Mouse (Mus musculus) thymus, adult 2 months (tissue): ENCODE measurements around the gene Atp2a2.

Experiments used
- CTCF ChIP-seq: fragments of 200-500 bp; IDR thresholded peaks from 2 replicates; pipeline ENCODE4 v1.5.1; 2012; ENCODE audit warnings: mild to moderate bottlenecking, control low read depth, low read length, moderate library complexity, borderline replicate concordance; ENCODE audit not compliant: control insufficient read depth, poor library complexity, insufficient read depth; ENCODE audit errors: extremely low read depth
- POLR2A ChIP-seq: fragments of 200-500 bp; IDR thresholded peaks from 2 replicates; pipeline ENCODE4 v1.6.1; 2012; ENCODE audit warnings: mild to moderate bottlenecking, low read length, control low read depth, moderate library complexity; ENCODE audit not compliant: control insufficient read depth, poor library complexity, insufficient read depth; ENCODE audit errors: extremely low read depth

GRCm38 (mm10) chr5:122521130-122521473 lies 19.1 kb upstream of the Atp2a2 start:
- TF ChIP-seq POLR2A (no peak), CTCF (no peak)
